ENCODE assay signal across 28 mouse cellular contexts in genomic region chr11:99111631-99112030, GRCm38 (mm10). TPM values are rescaled to one million over a fixed set of nuclear protein-coding genes. Genes with fewer than 3 reads are reported as not detected.
DNase-seq lines count a peak whose midpoint lies in the region; ATAC-seq and TF ChIP-seq lines count a peak whose summit lies in the region.
"Had no signal": no experiment of that assay in that cellular context is flagged by ENCODE, and none has a peak within 500 bp of the region (broad histone marks: within the 10 kb centered on the region; RNA-seq: fewer than 3 reads in every experiment).

No protein-coding gene starts in this region.

- no peak for TF ChIP-seq EP300 in CH12.LX (IDR thresholded peaks at IDR 0.05; ENCODE audit: low read length)
- TF ChIP-seq EP300 in stomach, postnatal 0 days (optimal IDR thresholded peaks at IDR 0.05), result no peak

- TF ChIP-seq RAD21 in CH12.LX (IDR thresholded peaks at IDR 0.05; ENCODE audit: low read depth, low read length), result no peak

- no peak for TF ChIP-seq CTCF in layer of hippocampus, adult 2 months (conservative IDR thresholded peaks at IDR 0.05)
- TF ChIP-seq CTCF in CH12.LX (conservative IDR thresholded peaks at IDR 0.05 in 1 of 2, IDR thresholded peaks at IDR 0.05 in 1 of 2; ENCODE audit: low read depth in 2 of 2, low read length in 2 of 2), result no peak
- no peak for TF ChIP-seq CTCF in stomach, postnatal 0 days (IDR thresholded peaks at IDR 0.05; ENCODE audit: low read depth)

- no peak for TF ChIP-seq POLR2A in CH12.LX (IDR thresholded peaks at IDR 0.05; ENCODE audit: low read depth, low read length)

- H3K27ac ChIP-seq in layer of hippocampus, adult 2 months, result peak overlapping the region; percentile 70; the same call in 1 of the 2 replicates
- no peak overlapping the region for H3K27ac ChIP-seq in CH12.LX (ENCODE audit: insufficient read depth, low read depth)
- no peak overlapping the region for H3K27ac ChIP-seq in stomach, postnatal 0 days (replicated peaks)
- H3K27ac ChIP-seq: embryonic facial prominence, embryonic 13.5 days; forebrain, embryonic 12.5 days; forebrain, embryonic 15.5 days; heart, embryonic 15.5 days; hindbrain, embryonic 14.5 days; hindbrain, postnatal 0 days had no signal

- ATAC-seq in inflammation-experienced regulatory T-cells, adult 6 months, result peak; percentile 10
- no peak for ATAC-seq in stomach, postnatal 0 days (ENCODE audit: low FRiP score, low TSS enrichment)
- ATAC-seq: forebrain, embryonic 15.5 days; hindbrain, postnatal 0 days; intestine, postnatal 0 days; Patski had no signal

- no peaks in the 10 kb centered on the region for H3K79me2 ChIP-seq in CH12.LX (replicated peaks; ENCODE audit: control insufficient read depth, extremely low read depth, insufficient read depth, poor library complexity, severe bottlenecking)

- dilution Hi-C loops in CH12.LX (cut with MboI; ENCODE audit: extremely low pct_ligation_motif_present, extremely low pct_unique_long_range_greater_than_20kb, low sequenced_read_pairs), result no loop called here

- H3K4me2 ChIP-seq in CH12.LX (ENCODE audit: insufficient read depth, low read depth, poor library complexity, severe bottlenecking), result no peak overlapping the region
- no peak overlapping the region for H3K4me2 ChIP-seq in stomach, postnatal 0 days (replicated peaks; ENCODE audit: low read depth)
- H3K4me2 ChIP-seq: embryonic facial prominence, embryonic 13.5 days; forebrain, embryonic 12.5 days; forebrain, embryonic 15.5 days; heart, embryonic 12.5 days; heart, embryonic 15.5 days; hindbrain, embryonic 14.5 days had no signal

- DNase-seq in layer of hippocampus, adult 2 months (ENCODE audit: low spot score in 2 of 2), result no peak
- no peak for DNase-seq in layer of hippocampus, adult 9-10 months (ENCODE audit: low spot score)
- no peak for DNase-seq in CH12.LX (ENCODE audit: extremely low read depth)
- no peak for DNase-seq in cerebellum, adult 8-10 months
- DNase-seq in stomach, postnatal 0 days (ENCODE audit: low spot score), result no peak
- DNase-seq: adrenal gland, postnatal 10 days; adrenal gland, postnatal 36 days; B cell, adult 2 months; cerebellum, adult 18-20 months; cerebellum, adult 9-11 months; cerebellum, postnatal 25 days; gastrocnemius, postnatal 25 days; heart, adult 18-20 months; heart, postnatal 14 days; heart, postnatal 4 days had no signal

- H3K4me3 ChIP-seq in layer of hippocampus, adult 2 months, result no peak overlapping the region
- no peak overlapping the region for H3K4me3 ChIP-seq in CH12.LX (replicated peaks in 1 of 3; ENCODE audit: low read depth in 2 of 3, low read length in 2 of 3, poor library complexity in 1 of 3)
- H3K4me3 ChIP-seq in stomach, postnatal 0 days (ENCODE audit: low read depth, low read length), result no peak overlapping the region
- H3K4me3 ChIP-seq: embryonic facial prominence, embryonic 13.5 days; erythroblast, embryonic 14.5 days; forebrain, embryonic 12.5 days; forebrain, embryonic 15.5 days; heart, embryonic 12.5 days; heart, embryonic 15.5 days had no signal

- H3K36me3 ChIP-seq in CH12.LX (replicated peaks in 1 of 2; ENCODE audit: control insufficient read depth in 1 of 2, insufficient read depth in 1 of 2, low read length in 1 of 2), result no peaks in the 10 kb centered on the region
- no peaks in the 10 kb centered on the region for H3K36me3 ChIP-seq in stomach, postnatal 0 days (ENCODE audit: control insufficient read depth, insufficient read depth, low read length)
- H3K36me3 ChIP-seq: embryonic facial prominence, embryonic 13.5 days; forebrain, embryonic 12.5 days; forebrain, embryonic 15.5 days; heart, embryonic 12.5 days; heart, embryonic 15.5 days had no signal

- no peak overlapping the region for H3K9ac ChIP-seq in CH12.LX (ENCODE audit: insufficient read depth, low read depth)
- H3K9ac ChIP-seq in stomach, postnatal 0 days (ENCODE audit: low read length), result no peak overlapping the region
- H3K9ac ChIP-seq: embryonic facial prominence, embryonic 13.5 days; forebrain, embryonic 12.5 days; forebrain, embryonic 15.5 days; heart, embryonic 12.5 days; heart, embryonic 15.5 days; hindbrain, embryonic 14.5 days had no signal

- peaks cover 6% of the 10 kb centered on the region for H3K9me3 ChIP-seq in CH12.LX (replicated peaks; ENCODE audit: low read length)
- H3K9me3 ChIP-seq in stomach, postnatal 0 days (ENCODE audit: control insufficient read depth, low read length), result no peaks in the 10 kb centered on the region
- H3K9me3 ChIP-seq: embryonic facial prominence, embryonic 13.5 days; forebrain, embryonic 12.5 days; forebrain, embryonic 15.5 days; heart, embryonic 12.5 days; heart, embryonic 15.5 days had no signal

- 81% methylated on average over 7 of the region's 7 CpGs for WGBS in stomach, postnatal 0 days

- in situ Hi-C loops in CH12.LX (cut with MboI; ENCODE audit: low pct_ligation_motif_present, low pct_unique_long_range_greater_than_20kb, low sequenced_read_pairs), result no loop called here

- 0 out of 4 replicates have a peak, but pooled peaks cover 2 to 3% of the 10 kb centered on the region in 2 experiments for H3K4me1 ChIP-seq in CH12.LX (ENCODE audit: control insufficient read depth in 1 of 2, insufficient read depth in 2 of 2)
- H3K4me1 ChIP-seq in stomach, postnatal 0 days (replicated peaks; ENCODE audit: control insufficient read depth, insufficient read depth), result peaks cover 5% of the 10 kb centered on the region

- peaks cover 4% of the 10 kb centered on the region for H3K27me3 ChIP-seq in CH12.LX (replicated peaks)
- no peaks in the 10 kb centered on the region for H3K27me3 ChIP-seq in stomach, postnatal 0 days (ENCODE audit: control insufficient read depth, insufficient read depth, low read length)
- H3K27me3 ChIP-seq: embryonic facial prominence, embryonic 13.5 days; forebrain, embryonic 12.5 days; forebrain, embryonic 15.5 days; heart, embryonic 12.5 days; heart, embryonic 15.5 days had no signal

TF ChIP-seq in CH12.LX, 34 proteins besides CTCF, POLR2A, EP300 and RAD21:
- TF ChIP-seq NELFE (IDR thresholded peaks at IDR 0.05; ENCODE audit: low read depth, low read length), result no peak
- TF ChIP-seq BHLHE40 (IDR thresholded peaks at IDR 0.05; ENCODE audit: low read depth, low read length), result no peak
- TF ChIP-seq TBP (conservative IDR thresholded peaks at IDR 0.05; ENCODE audit: low read depth, low read length), result 0 out of 2 replicates have a peak, but pooled peaks have one; percentile 66

RNA-seq across cellular contexts. Expression of gene Tns4, which starts 22.5 kb away (rescaled TPM):
- not detected for total RNA-seq in layer of hippocampus, adult 2 months (2021)
- total RNA-seq in CH12.LX (2012; rRNA removed) (0.04 and 0.13 TPM in 2 replicates), CH12.LX (2014; rRNA removed) (not detected in 2 replicates)
- 0.11 TPM in 1 of 2 replicates, not detected in the other for polyA plus RNA-seq in CH12.LX (2012; ENCODE audit: insufficient read length, low read depth)
- under 1 TPM; 0.30 to 0.58 (median 0.51) TPM for polyA plus RNA-seq in inflammation-experienced regulatory T-cells, adult 6 months (2017; shearing (Covaris generic))
- 0.82 and 1.1 TPM in 2 replicates for polyA plus RNA-seq in stomach, postnatal 0 days (2015; fragmentation: Nextera tagmentation; extraction: Ambion mirVana)
- total RNA-seq: gastrocnemius, adult 8-10 months had no signal
- polyA plus RNA-seq: erythroblast, embryonic 14.5 days; forebrain, embryonic 15.5 days; Patski had no signal

RNA-seq across cellular contexts. Expression of gene Ccr7, which starts 43.2 kb away (rescaled TPM):
- not detected for total RNA-seq in layer of hippocampus, adult 2 months (2021)
- total RNA-seq in CH12.LX (2012; rRNA removed), result 170 and 241 TPM in 2 replicates
- 178 and 203 TPM in 2 replicates for total RNA-seq in CH12.LX (2014; rRNA removed)
- 306 and 316 TPM in 2 replicates for polyA plus RNA-seq in CH12.LX (2012; ENCODE audit: insufficient read length, low read depth)
- polyA plus RNA-seq in inflammation-experienced regulatory T-cells, adult 6 months (2017; shearing (Covaris generic)), result 100 to 1,000 TPM in 2 of 3 experiments, 10 to 100 TPM in 1; 16.6 to 295 (median 286) TPM
- polyA plus RNA-seq in stomach, postnatal 0 days (2015; fragmentation: Nextera tagmentation; extraction: Ambion mirVana), result 0.05 and 0.07 TPM in 2 replicates
- total RNA-seq: common myeloid progenitor, adult 5-6 weeks; gastrocnemius, adult 8-10 months; gastrocnemius, postnatal 25 days; hindbrain, postnatal 0 days had no signal
- polyA plus RNA-seq: erythroblast, embryonic 14.5 days; forebrain, embryonic 12.5 days; forebrain, embryonic 15.5 days; hindbrain, embryonic 14.5 days; hindbrain, postnatal 0 days had no signal

Comparison
In these comparisons a context has a peak if more than half of its experiments do, and no peak if none do; other contexts are left out.
1. RNA of gene Ccr7, which starts 43.2 kb away (polyA plus RNA-seq): 306 to 316 TPM in CH12.LX and 16.6 to 295 TPM in inflammation-experienced regulatory T-cells, adult 6 months; 0.05 to 0.07 TPM in stomach, postnatal 0 days; every median in the first group is over 10 times any median in the second.